Mouse (Mus musculus) MEL (cell line): ENCODE measurements around the gene Nos3. TPM values are rescaled to one million over a fixed set of nuclear protein-coding genes. Genes with fewer than 3 reads are reported as not detected.

Experiments used
- DNase-seq: peaks from one replicate; pipeline ENCODE4 v3.0.0; 2011; ENCODE audit warnings: low read depth, low spot score
- H3K27ac ChIP-seq: 2 replicates; pipeline ENCODE4 v1.5.1; 2012; ENCODE audit warnings: low read depth, mild to moderate bottlenecking, control low read depth, low read length, moderate library complexity; ENCODE audit not compliant: control insufficient read depth
- H3K27me3 ChIP-seq, 2 experiments: fragments of 150-350 bp in 1 of 2; sonication (generic) in 1 of 2; 2 replicates each; pipeline ENCODE4 v1.6.1; 2012; ENCODE audit warnings: low read length in 2 of 2, mild to moderate bottlenecking in 2 of 2, improper control_type of control experiment in 1 of 2, moderate library complexity in 1 of 2; ENCODE audit not compliant: insufficient read depth in 2 of 2, control insufficient read depth in 1 of 2
- H3K36me3 ChIP-seq, 2 experiments: 2 replicates each; pipeline ENCODE4 v1.6.1; 2012 to 2014; ENCODE audit warnings: low read length in 2 of 2, improper control_type of control experiment in 1 of 2, inconsistent platforms in 1 of 2, mild to moderate bottlenecking in 1 of 2; ENCODE audit not compliant: insufficient read depth in 2 of 2, control insufficient read depth in 1 of 2
- H3K4me1 ChIP-seq, 2 experiments: fragments of 150-350 bp in 1 of 2; sonication (generic) in 1 of 2; 2 replicates each; pipeline ENCODE4 v1.6.1; 2012; ENCODE audit warnings: low read length in 2 of 2, improper control_type of control experiment in 1 of 2, mild to moderate bottlenecking in 1 of 2; ENCODE audit not compliant: insufficient read depth in 2 of 2, control insufficient read depth in 1 of 2
- H3K4me3 ChIP-seq, 2 experiments: fragments of 150-350 bp in 1 of 2; sonication (generic) in 1 of 2; 2 replicates each; pipeline ENCODE4 v1.5.1; 2012; ENCODE audit warnings: low read depth in 2 of 2, low read length in 2 of 2, mild to moderate bottlenecking in 2 of 2, moderate library complexity in 2 of 2, control low read depth in 1 of 2, improper control_type of control experiment in 1 of 2; ENCODE audit not compliant: control insufficient read depth in 1 of 2, insufficient read depth in 1 of 2
- H3K79me2 ChIP-seq: 2 replicates; pipeline ENCODE4 v1.6.1; 2012; ENCODE audit warnings: mild to moderate bottlenecking, low read length, moderate library complexity; ENCODE audit not compliant: control insufficient read depth, poor library complexity, insufficient read depth
- H3K9ac ChIP-seq: 2 replicates; pipeline ENCODE4 v1.6.1; 2012; ENCODE audit warnings: low read depth, mild to moderate bottlenecking, control low read depth, low read length, moderate library complexity; ENCODE audit not compliant: control insufficient read depth, poor library complexity, severe bottlenecking
- H3K9me3 ChIP-seq: fragments of 150-350 bp; sonication (generic); replicated peaks from 2 replicates; pipeline ENCODE4 v1.6.1; 2012; ENCODE audit warnings: mild to moderate bottlenecking, low read length, improper control_type of control experiment, moderate library complexity; ENCODE audit not compliant: insufficient read depth
- CHD1 ChIP-seq: IDR thresholded peaks from 2 replicates; pipeline ENCODE4 v1.6.1; 2012; ENCODE audit warnings: low read depth, mild to moderate bottlenecking, inconsistent platforms, low read length, improper control_type of control experiment
- E2F4 ChIP-seq: IDR thresholded peaks from 2 replicates; pipeline ENCODE4 v1.6.1; 2011; ENCODE audit warnings: low read depth, low read length, improper control_type of control experiment, borderline replicate concordance
- ETS1 ChIP-seq: IDR thresholded peaks from 2 replicates; pipeline ENCODE4 v1.6.1; 2012; ENCODE audit warnings: low read depth, mild to moderate bottlenecking, inconsistent platforms, low read length, improper control_type of control experiment, moderate library complexity
- JUND ChIP-seq: IDR thresholded peaks from 2 replicates; pipeline ENCODE4 v1.6.1; 2011; ENCODE audit warnings: low read depth, mild to moderate bottlenecking, improper control_type of control experiment, low read length
- MAFK ChIP-seq: IDR thresholded peaks from 2 replicates; pipeline ENCODE4 v1.6.1; 2011; ENCODE audit warnings: low read depth, mild to moderate bottlenecking, low read length, improper control_type of control experiment, borderline replicate concordance
- MAX ChIP-seq: IDR thresholded peaks from 2 replicates; pipeline ENCODE4 v1.6.1; 2011; ENCODE audit warnings: low read length, improper control_type of control experiment
- MYC ChIP-seq: IDR thresholded peaks from 2 replicates; pipeline ENCODE4 v1.6.1; 2011; ENCODE audit warnings: low read depth, mild to moderate bottlenecking, low read length, improper control_type of control experiment, moderate library complexity
- POLR2AphosphoS2 ChIP-seq: IDR thresholded peaks from 2 replicates; pipeline ENCODE4 v1.6.1; 2011; ENCODE audit warnings: low read length, improper control_type of control experiment
- RAD21 ChIP-seq: IDR thresholded peaks from 2 replicates; pipeline ENCODE4 v1.6.1; 2011; ENCODE audit warnings: mild to moderate bottlenecking, low read depth, low read length, improper control_type of control experiment
- SMC3 ChIP-seq: IDR thresholded peaks from 2 replicates; pipeline ENCODE4 v1.6.1; 2011; ENCODE audit warnings: low read depth, low read length, improper control_type of control experiment
- TAL1 ChIP-seq: IDR thresholded peaks from 2 replicates; pipeline ENCODE4 v1.6.1; 2012; ENCODE audit warnings: mild to moderate bottlenecking, inconsistent platforms, low read length, moderate library complexity, mixed read lengths
- USF2 ChIP-seq, 2 experiments: IDR thresholded peaks; 2 replicates each; pipeline ENCODE4 v1.6.1; 2011 to 2012; ENCODE audit warnings: improper control_type of control experiment in 2 of 2, low read length in 2 of 2, borderline replicate concordance in 1 of 2, inconsistent platforms in 1 of 2, low read depth in 1 of 2, mild to moderate bottlenecking in 1 of 2; ENCODE audit not compliant: insufficient read depth in 1 of 2
- ZC3H11A ChIP-seq: IDR thresholded peaks from 2 replicates; pipeline ENCODE4 v1.6.1; 2012; ENCODE audit warnings: low read depth, mild to moderate bottlenecking, inconsistent platforms, low read length, improper control_type of control experiment
- ZKSCAN1 ChIP-seq: IDR thresholded peaks from 2 replicates; pipeline ENCODE4 v1.6.1; 2012; ENCODE audit warnings: low read depth, mild to moderate bottlenecking, inconsistent platforms, low read length, improper control_type of control experiment, moderate library complexity
- ZMIZ1 ChIP-seq: IDR thresholded peaks from 2 replicates; pipeline ENCODE4 v1.6.1; 2012; ENCODE audit warnings: low read depth, mild to moderate bottlenecking, inconsistent platforms, low read length, improper control_type of control experiment, moderate library complexity
- polyA plus RNA-seq, 2 experiments: library from polyadenylated mRNA; stranded (reverse) in 1 of 2; unstranded in 1 of 2; fragments of >175 nt in 1 of 2; fragments of >200 nt in 1 of 2; gene quantifications; 2 replicates each; pipeline versions ENCODE4 v1.2.1 to v1.2.4; 2012; ENCODE audit warnings: low replicate concordance in 2 of 2, low read depth in 1 of 2; ENCODE audit not compliant: insufficient read length in 2 of 2, insufficient read depth in 1 of 2, missing spikeins in 1 of 2
- total RNA-seq: library from RNA; depleted of rRNA; stranded (reverse); fragments of 300-350 nt; gene quantifications from 2 replicates; pipeline ENCODE4 v1.2.3, GENCODE M21; 2012

Gene Nos3
- total and polyA plus RNA-seq, 3 experiments: 3.9 to 6.2 TPM; not detected in 1

GRCm38 (mm10) chr5:24326842-24327417, 37.7 kb upstream of the Nos3 start:
- H3K4me1 ChIP-seq: no peaks in the 10 kb centered on the region
- no peaks in the 10 kb centered on the region for H3K36me3 ChIP-seq
- no peak overlapping the region for H3K4me3 ChIP-seq
- H3K79me2 ChIP-seq: no peaks in the 10 kb centered on the region
- H3K27me3 ChIP-seq: no peaks in the 10 kb centered on the region
- no peak overlapping the region for H3K27ac ChIP-seq
- DNase-seq: no peak
- H3K9ac ChIP-seq: no peak overlapping the region
- H3K9me3 ChIP-seq: no peaks in the 10 kb centered on the region
- no peak for TF ChIP-seq ZC3H11A
- TF ChIP-seq E2F4: no peak

GRCm38 (mm10) chr5:24328813-24329211, 35.8 kb upstream of the Nos3 start:
- no peaks in the 10 kb centered on the region for H3K9me3 ChIP-seq
- no peak overlapping the region for H3K4me3 ChIP-seq
- no peak overlapping the region for H3K27ac ChIP-seq
- H3K79me2 ChIP-seq: no peaks in the 10 kb centered on the region
- DNase-seq: no peak
- no peak overlapping the region for H3K9ac ChIP-seq
- TF ChIP-seq CHD1 (no peak), JUND (no peak), POLR2AphosphoS2 (no peak), ZKSCAN1 (no peak), MAX (no peak), ZC3H11A (no peak), USF2 (IDR thresholded peaks at IDR 0.05; ENCODE audit: borderline replicate concordance in 1 of 2, insufficient read depth in 1 of 2, low read depth in 1 of 2, low read length in 2 of 2) (no peak), RAD21 (no peak), MYC (no peak), ZMIZ1 (no peak), ETS1 (no peak), SMC3 (no peak), TAL1 (no peak), MAFK (no peak)
- H3K36me3 ChIP-seq: no peaks in the 10 kb centered on the region
- H3K27me3 ChIP-seq: no peaks in the 10 kb centered on the region
- no peaks in the 10 kb centered on the region for H3K4me1 ChIP-seq
